Mouse (Mus musculus): ENCODE results near the gene Sarnp.

DNA sequence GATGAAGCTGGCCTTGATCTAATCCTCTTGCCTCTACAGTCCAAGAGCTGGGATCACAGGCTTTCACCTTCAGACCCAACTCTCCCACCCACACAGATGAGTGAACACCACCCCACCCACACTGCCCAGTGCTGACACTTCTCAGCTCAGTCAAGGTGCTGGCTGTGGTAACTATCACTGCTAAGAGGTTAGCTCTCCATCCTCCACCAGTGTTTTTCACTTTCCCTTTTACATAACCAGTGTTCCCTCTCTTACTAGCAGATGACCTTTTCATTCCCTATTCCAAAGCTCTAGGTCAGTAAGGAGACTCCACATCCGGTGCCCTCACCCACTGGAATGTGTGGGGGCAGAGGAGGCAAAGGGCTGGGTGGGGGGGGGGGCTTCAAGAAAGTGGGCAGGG, 104.1 kb downstream of the Sarnp start:
- TF ChIP-seq EP300 (IDR thresholded peaks at IDR 0.05; ENCODE audit: low read depth) = no peak
- no peak for TF ChIP-seq CTCF (IDR thresholded peaks at IDR 0.05; ENCODE audit: low read depth)

Measured in heart, postnatal 0 days (tissue).